Mouse (Mus musculus): ENCODE measurements around the gene Thsd4. TPM values are rescaled to one million over a fixed set of nuclear protein-coding genes. Genes with fewer than 3 reads are reported as not detected.
"Not testable (repeated sequence)": the region's sequence is repeated elsewhere in the genome, so short reads cannot be mapped to it uniquely, and the experiment has no call there.

The Thsd4 gene
- polyA plus RNA-seq, 1 experiment from 2014 or later, result 20.2 TPM

DNA sequence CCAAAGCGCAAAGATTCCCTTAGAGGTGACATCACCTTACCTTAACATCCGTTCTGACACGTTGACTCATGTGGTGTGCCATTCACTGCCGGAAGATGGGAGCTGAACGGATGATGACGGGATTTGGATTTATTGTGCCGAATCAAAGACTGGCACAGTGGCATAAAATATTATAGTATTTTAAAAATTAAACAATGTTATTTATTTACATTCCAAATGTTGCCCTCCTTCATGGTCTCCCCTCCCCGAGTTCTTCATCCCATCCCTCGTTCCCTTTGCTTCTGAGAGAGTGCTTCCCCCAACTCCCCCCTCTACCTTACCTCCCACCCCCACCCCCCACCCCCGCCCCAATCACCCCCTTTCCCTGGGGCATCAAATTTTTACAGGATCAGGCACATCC is 561.3 kb downstream of the Thsd4 start, which contains the start of gene Nr2e3:
Gene Nr2e3 (minus strand): TSS at position 101 of the 400 bp plus-strand sequence.
- WGBS, result 83% methylated on average over 10 of the region's 10 CpGs
- H3K27me3 ChIP-seq (replicated peaks; ENCODE audit: control insufficient read depth, insufficient read depth, low read length), result no peaks in the 10 kb centered on the region
- no peak within 1 kb of the TSS for H3K27ac ChIP-seq (ENCODE audit: low read length)
- H3K36me3 ChIP-seq (ENCODE audit: control insufficient read depth, insufficient read depth, low read length), result no peaks in the 10 kb centered on the region
- peaks cover 21% of the 10 kb centered on the region for H3K4me1 ChIP-seq (ENCODE audit: control insufficient read depth, insufficient read depth, low read length)
- H3K4me3 ChIP-seq (ENCODE audit: low read length), result no peak within 1 kb of the TSS
- no peak within 1 kb of the TSS for H3K9ac ChIP-seq (ENCODE audit: low read depth, low read length)
- no peaks in the 10 kb centered on the region for H3K9me3 ChIP-seq (ENCODE audit: control insufficient read depth, low read length)
- no peak within 1 kb of the TSS for H3K4me2 ChIP-seq (ENCODE audit: low read depth, low read length)
- no peak for ATAC-seq

DNA sequence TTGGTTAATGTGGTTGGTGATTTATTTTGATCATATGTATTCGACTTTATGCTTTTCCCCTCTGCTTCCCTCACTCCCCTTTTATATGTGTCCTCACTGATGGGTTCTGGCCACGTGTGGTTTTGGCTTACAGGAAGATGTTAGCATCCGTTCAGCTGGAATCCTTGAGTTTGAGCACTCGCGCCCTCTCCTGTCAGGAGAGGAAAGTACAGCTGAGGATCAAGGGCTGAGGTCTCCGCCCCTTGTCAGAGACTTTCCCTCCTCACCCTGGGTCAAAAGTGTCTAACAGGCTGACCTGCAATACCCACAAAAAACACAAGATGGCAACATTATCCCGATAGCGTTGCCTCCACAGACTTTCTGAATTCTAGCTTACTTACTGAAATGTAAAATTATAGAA is 562.6 kb downstream of the Thsd4 start:
- WGBS, result 2% methylated on average over 8 of the region's 8 CpGs
- H3K4me3 ChIP-seq (ENCODE audit: low read length), result no peak overlapping the region
- H3K27me3 ChIP-seq (replicated peaks; ENCODE audit: control insufficient read depth, insufficient read depth, low read length), result no peaks in the 10 kb centered on the region
- peak; percentile 54 for ATAC-seq
- no peaks in the 10 kb centered on the region for H3K9me3 ChIP-seq (ENCODE audit: control insufficient read depth, low read length)
- H3K9ac ChIP-seq (ENCODE audit: low read depth, low read length), result no peak overlapping the region
- H3K4me1 ChIP-seq (ENCODE audit: control insufficient read depth, insufficient read depth, low read length), result peaks cover 26% of the 10 kb centered on the region
- no peak overlapping the region for H3K4me2 ChIP-seq (ENCODE audit: low read depth, low read length)
- H3K36me3 ChIP-seq (ENCODE audit: control insufficient read depth, insufficient read depth, low read length), result no peaks in the 10 kb centered on the region
- H3K27ac ChIP-seq (ENCODE audit: low read length), result no peak overlapping the region

DNA sequence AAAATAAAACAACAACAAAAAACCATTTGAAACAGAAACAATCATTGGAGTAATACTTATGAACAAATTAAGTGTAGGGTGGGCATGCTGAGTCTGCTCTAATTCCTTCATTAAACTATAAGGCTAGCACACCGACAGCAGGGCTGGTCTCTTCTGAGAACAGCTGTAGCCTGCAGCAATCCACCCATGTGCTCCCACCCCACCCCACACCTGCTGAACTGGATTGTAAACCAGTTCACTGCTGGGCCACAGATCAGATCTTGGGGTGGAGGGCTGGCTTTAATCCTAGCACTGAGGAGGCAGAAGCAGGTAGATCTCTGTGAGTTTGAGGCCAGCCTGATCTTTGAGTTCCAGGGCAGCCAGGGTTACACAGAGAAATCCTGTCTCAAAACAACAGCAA is 563.7 kb downstream of the Thsd4 start:
- peak; percentile 45 for ATAC-seq
- not testable (repeated sequence) for H3K9ac ChIP-seq (ENCODE audit: low read depth, low read length); H3K4me2 ChIP-seq (ENCODE audit: low read depth, low read length); H3K4me3 ChIP-seq (ENCODE audit: low read length); H3K27me3 ChIP-seq (replicated peaks; ENCODE audit: control insufficient read depth, insufficient read depth, low read length); H3K9me3 ChIP-seq (ENCODE audit: control insufficient read depth, low read length); H3K36me3 ChIP-seq (ENCODE audit: control insufficient read depth, insufficient read depth, low read length)
- Histone ChIP-seq H3K4me1 (ENCODE audit: control insufficient read depth, insufficient read depth, low read length) (peaks cover 35% of the 10 kb centered on the region), H3K27ac (ENCODE audit: low read length) (peak overlapping the region; percentile 76)
- WGBS, result 44% methylated on average over 1 of the region's 1 CpGs

DNA sequence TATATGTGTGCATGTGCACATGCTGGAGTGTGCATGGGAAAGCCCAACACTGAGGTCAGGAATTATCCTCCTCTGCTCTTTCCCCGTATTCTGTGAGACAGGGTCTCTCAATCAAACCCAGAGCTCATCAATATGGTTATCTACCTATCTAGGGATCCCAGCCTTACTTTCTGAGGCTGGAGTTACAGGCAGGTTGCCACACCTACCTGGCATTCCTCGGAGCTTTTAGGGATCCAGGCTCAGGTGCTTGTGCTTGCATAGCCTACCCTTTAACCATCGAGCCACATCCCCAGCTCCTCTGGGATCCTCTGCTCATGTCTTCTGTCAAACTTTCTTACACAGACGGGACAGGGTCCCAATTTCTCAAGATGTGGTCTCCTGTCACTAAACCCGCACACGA is 565.4 kb downstream of the Thsd4 start:
- 27% methylated on average over 6 of the region's 6 CpGs for WGBS
- Histone ChIP-seq H3K4me1 (ENCODE audit: control insufficient read depth, insufficient read depth, low read length) (peaks cover 42% of the 10 kb centered on the region), H3K9me3 (ENCODE audit: control insufficient read depth, low read length) (no peaks in the 10 kb centered on the region), H3K9ac (ENCODE audit: low read depth, low read length) (no peak overlapping the region), H3K4me2 (ENCODE audit: low read depth, low read length) (no peak overlapping the region), H3K36me3 (ENCODE audit: control insufficient read depth, insufficient read depth, low read length) (no peaks in the 10 kb centered on the region), H3K27ac (ENCODE audit: low read length) (no peak overlapping the region), H3K4me3 (ENCODE audit: low read length) (no peak overlapping the region; the same call in 1 of the 2 replicates), H3K27me3 (replicated peaks; ENCODE audit: control insufficient read depth, insufficient read depth, low read length) (no peaks in the 10 kb centered on the region)
- ATAC-seq, result no peak

DNA sequence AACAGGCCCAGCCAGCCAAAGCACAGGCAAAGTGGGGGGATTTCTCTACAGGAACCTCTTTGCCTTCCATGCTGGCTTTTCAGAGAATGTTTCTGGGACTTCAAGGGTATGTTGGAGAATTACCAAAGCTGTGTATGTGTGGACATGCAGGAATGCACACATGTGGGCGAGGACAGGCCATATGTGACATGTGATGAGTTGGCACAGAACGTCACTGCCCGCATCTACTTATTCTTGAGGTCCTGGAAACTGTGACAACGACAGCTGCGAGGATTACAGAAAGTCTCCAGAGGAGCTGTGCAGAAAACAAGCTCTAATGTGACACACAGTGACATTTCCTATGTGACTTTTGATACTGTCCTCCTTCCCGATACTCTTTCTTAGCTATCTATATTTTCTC is 566.2 kb downstream of the Thsd4 start:
- 74% methylated on average over 6 of the region's 6 CpGs for WGBS
- H3K9ac ChIP-seq (ENCODE audit: low read depth, low read length), result peak overlapping the region; percentile 21; the same call in 1 of the 2 replicates
- H3K36me3 ChIP-seq (ENCODE audit: control insufficient read depth, insufficient read depth, low read length), result no peaks in the 10 kb centered on the region
- H3K27me3 ChIP-seq (replicated peaks; ENCODE audit: control insufficient read depth, insufficient read depth, low read length), result no peaks in the 10 kb centered on the region
- no peak overlapping the region for H3K4me3 ChIP-seq (ENCODE audit: low read length)
- H3K4me2 ChIP-seq (ENCODE audit: low read depth, low read length), result no peak overlapping the region
- H3K27ac ChIP-seq (ENCODE audit: low read length), result peak overlapping the region; percentile 65
- no peak for ATAC-seq
- no peaks in the 10 kb centered on the region for H3K9me3 ChIP-seq (ENCODE audit: control insufficient read depth, low read length)
- H3K4me1 ChIP-seq (ENCODE audit: control insufficient read depth, insufficient read depth, low read length), result peaks cover 46% of the 10 kb centered on the region

DNA sequence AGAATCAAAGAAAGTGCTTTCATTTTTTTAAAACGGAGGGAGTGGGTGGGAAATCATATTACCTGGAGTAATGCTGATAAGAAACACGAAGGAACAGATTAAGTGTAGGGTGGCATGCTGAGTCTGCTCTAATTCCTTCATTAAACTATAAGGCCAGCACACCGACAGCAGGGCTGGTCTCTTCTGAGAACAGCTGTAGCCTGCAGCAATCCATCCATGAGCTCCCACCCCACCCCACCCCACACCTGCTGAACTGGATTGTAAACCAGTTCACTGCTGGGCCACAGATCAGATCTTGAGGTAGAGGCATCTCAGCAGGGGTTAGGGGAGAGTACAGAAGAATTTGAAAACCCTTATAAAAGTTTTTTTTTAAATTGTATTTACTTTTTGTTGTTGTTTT is 566.6 kb downstream of the Thsd4 start:
- Histone ChIP-seq H3K9ac (ENCODE audit: low read depth, low read length) (no peak overlapping the region), H3K4me2 (ENCODE audit: low read depth, low read length) (no peak overlapping the region), H3K27ac (ENCODE audit: low read length) (peak overlapping the region; percentile 65), H3K4me3 (ENCODE audit: low read length) (no peak overlapping the region), H3K4me1 (ENCODE audit: control insufficient read depth, insufficient read depth, low read length) (peaks cover 46% of the 10 kb centered on the region), H3K27me3 (replicated peaks; ENCODE audit: control insufficient read depth, insufficient read depth, low read length) (no peaks in the 10 kb centered on the region), H3K36me3 (ENCODE audit: control insufficient read depth, insufficient read depth, low read length) (no peaks in the 10 kb centered on the region), H3K9me3 (ENCODE audit: control insufficient read depth, low read length) (no peaks in the 10 kb centered on the region)
- 47% methylated on average over 3 of the region's 3 CpGs for whole genome bisulfite sequencing
- 0 out of 2 replicates have a peak, but pooled peaks have one; percentile 17 for ATAC-seq

DNA sequence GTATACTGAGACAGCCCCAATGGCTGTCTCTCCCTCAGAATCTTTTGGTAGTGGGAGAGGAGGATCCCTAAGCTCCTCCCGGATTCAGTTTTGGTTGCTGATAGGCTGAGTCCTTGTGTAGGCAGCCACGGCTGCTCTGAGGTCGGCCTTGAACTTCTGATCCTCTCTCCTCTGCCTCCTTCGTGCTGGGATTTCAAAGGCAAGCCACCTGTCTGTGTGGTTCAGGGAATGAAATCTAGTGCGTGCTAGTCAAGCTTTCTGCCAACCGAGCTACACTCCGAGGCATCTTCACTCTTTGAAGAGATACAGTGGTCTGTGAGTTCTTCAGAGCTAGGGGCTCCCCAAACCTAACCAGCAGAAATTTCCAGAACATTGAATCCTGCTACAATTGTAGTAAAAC is 568.3 kb downstream of the Thsd4 start:
- peak overlapping the region; percentile 92 for H3K27ac ChIP-seq (ENCODE audit: low read length)
- no peaks in the 10 kb centered on the region for H3K27me3 ChIP-seq (replicated peaks; ENCODE audit: control insufficient read depth, insufficient read depth, low read length)
- no peaks in the 10 kb centered on the region for H3K9me3 ChIP-seq (ENCODE audit: control insufficient read depth, low read length)
- peak overlapping the region; percentile 12 for H3K9ac ChIP-seq (ENCODE audit: low read depth, low read length)
- 74% methylated on average over 7 of the region's 7 CpGs for WGBS
- H3K4me3 ChIP-seq (ENCODE audit: low read length), result no peak overlapping the region
- H3K36me3 ChIP-seq (ENCODE audit: control insufficient read depth, insufficient read depth, low read length), result no peaks in the 10 kb centered on the region
- no peak for ATAC-seq
- H3K4me1 ChIP-seq (ENCODE audit: control insufficient read depth, insufficient read depth, low read length), result peaks cover 53% of the 10 kb centered on the region
- 0 out of 2 replicates have a peak overlapping the region, but pooled peaks have one; percentile 9 for H3K4me2 ChIP-seq (ENCODE audit: low read depth, low read length)

DNA sequence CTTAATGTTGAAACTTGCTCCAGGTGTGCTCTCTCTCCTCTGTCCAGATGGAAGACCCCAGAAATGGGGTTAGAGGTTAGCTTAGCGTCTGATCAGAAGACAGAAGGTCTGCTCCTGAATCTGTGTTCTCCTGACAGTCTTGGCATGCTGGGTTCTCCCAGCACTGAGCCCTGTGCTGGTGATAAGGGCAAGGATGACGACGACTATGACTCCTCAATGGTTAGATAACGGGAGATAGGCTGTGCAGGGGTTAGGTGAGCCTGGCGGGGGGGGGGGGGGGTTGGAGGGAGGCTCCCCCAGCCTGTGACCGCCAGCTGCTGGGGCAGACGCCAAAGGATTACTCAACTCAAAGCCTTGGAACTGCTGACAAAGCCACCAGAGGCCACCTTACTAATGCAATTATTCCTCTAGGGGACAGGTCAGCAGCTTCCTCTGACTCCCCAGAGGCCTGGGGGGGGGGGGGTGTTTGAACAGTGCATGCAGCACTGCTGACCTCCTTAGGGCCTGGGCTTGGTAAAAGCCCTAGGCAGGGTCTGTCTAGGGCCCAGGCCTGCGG is 569.3 kb downstream of the Thsd4 start:
- H3K27me3 ChIP-seq (replicated peaks; ENCODE audit: control insufficient read depth, insufficient read depth, low read length), result no peaks in the 10 kb centered on the region
- H3K9ac ChIP-seq (ENCODE audit: low read depth, low read length), result peak overlapping the region; percentile 40
- H3K4me2 ChIP-seq (ENCODE audit: low read depth, low read length), result 0 out of 2 replicates have a peak overlapping the region, but pooled peaks have one; percentile 30
- H3K27ac ChIP-seq (ENCODE audit: low read length), result peak overlapping the region; percentile 92
- no peak overlapping the region; the same call in 1 of the 2 replicates for H3K4me3 ChIP-seq (ENCODE audit: low read length)
- H3K4me1 ChIP-seq (ENCODE audit: control insufficient read depth, insufficient read depth, low read length), result peaks cover 50% of the 10 kb centered on the region
- 47% methylated on average over 8 of the region's 8 CpGs for WGBS
- peak; percentile 79 for ATAC-seq
- H3K36me3 ChIP-seq (ENCODE audit: control insufficient read depth, insufficient read depth, low read length), result no peaks in the 10 kb centered on the region
- H3K9me3 ChIP-seq (ENCODE audit: control insufficient read depth, low read length), result no peaks in the 10 kb centered on the region

DNA sequence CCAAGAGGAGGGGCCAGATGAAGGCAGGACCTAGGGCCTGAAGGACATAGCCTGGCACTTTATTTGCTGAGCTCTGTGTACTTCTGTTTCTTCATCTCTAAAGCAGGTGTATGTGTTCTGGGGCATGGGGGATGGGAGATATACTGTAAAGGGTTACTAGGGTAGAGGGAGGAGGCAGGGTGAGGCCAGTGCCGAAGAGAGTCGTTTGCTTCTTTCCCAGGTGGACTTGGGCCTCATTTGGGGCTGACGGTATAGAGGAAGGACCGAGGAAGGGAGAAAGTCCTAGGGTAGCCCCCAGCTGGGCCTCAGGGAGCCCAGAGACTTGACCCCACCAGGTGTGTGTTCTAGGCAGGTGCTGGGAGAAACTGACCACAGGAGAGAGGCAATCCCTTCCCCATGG is 569.9 kb downstream of the Thsd4 start:
- WGBS, result 44% methylated on average over 4 of the region's 4 CpGs
- 0 out of 2 replicates have a peak overlapping the region, but pooled peaks have one; percentile 30 for H3K4me2 ChIP-seq (ENCODE audit: low read depth, low read length)
- peak overlapping the region; percentile 40 for H3K9ac ChIP-seq (ENCODE audit: low read depth, low read length)
- H3K27me3 ChIP-seq (replicated peaks; ENCODE audit: control insufficient read depth, insufficient read depth, low read length), result no peaks in the 10 kb centered on the region
- peak; percentile 84 for ATAC-seq
- H3K36me3 ChIP-seq (ENCODE audit: control insufficient read depth, insufficient read depth, low read length), result no peaks in the 10 kb centered on the region
- peak overlapping the region; percentile 92 for H3K27ac ChIP-seq (ENCODE audit: low read length)
- H3K4me3 ChIP-seq (ENCODE audit: low read length), result no peak overlapping the region; the same call in 1 of the 2 replicates
- no peaks in the 10 kb centered on the region for H3K9me3 ChIP-seq (ENCODE audit: control insufficient read depth, low read length)
- H3K4me1 ChIP-seq (ENCODE audit: control insufficient read depth, insufficient read depth, low read length), result peaks cover 50% of the 10 kb centered on the region
